Mouse (Mus musculus): ENCODE data around the gene 1520401A03Rik.

DNA sequence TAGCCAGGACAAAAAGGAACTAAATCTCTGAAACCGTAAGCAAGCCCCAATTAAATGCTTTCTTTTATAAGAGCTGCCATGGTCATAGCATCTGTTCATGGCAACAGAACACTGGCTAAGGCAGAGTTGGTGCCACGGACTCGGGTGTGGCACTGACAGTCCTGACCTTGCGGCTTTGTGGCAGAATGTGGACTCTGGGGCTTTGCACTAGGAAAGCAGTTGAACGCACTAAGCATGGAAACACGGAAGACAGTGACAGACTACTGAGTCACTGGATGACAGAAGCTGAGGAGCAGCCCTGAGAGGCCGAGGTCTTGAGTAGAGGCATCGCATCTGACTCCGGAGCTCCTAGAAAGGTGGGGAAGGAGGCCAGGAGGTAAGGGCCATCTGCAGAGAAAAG, 35.0 kb upstream of the 1520401A03Rik start:
- no peak for TF ChIP-seq CTCF (IDR thresholded peaks at IDR 0.05; ENCODE audit: borderline replicate concordance, control insufficient read depth, extremely low read depth, insufficient read depth, low read length, poor library complexity)
- TF ChIP-seq POLR2A (IDR thresholded peaks at IDR 0.05; ENCODE audit: control insufficient read depth, extremely low read depth, insufficient read depth, low read length, poor library complexity): no peak
